ENCODE assay signal across 37 mouse cellular contexts in genomic region chr6:113592637-113593036, GRCm38 (mm10). TPM values are rescaled to one million over a fixed set of nuclear protein-coding genes. Genes with fewer than 3 reads are reported as not detected.
"Had no signal": no experiment of that assay in that cellular context is flagged by ENCODE, and none has a peak within 500 bp of the region (broad histone marks: within the 10 kb centered on the region; RNA-seq: fewer than 3 reads in every experiment).

No protein-coding gene starts in this region.

- ATAC-seq: forebrain, embryonic 13.5 days; forebrain, embryonic 14.5 days; forebrain, embryonic 15.5 days; forebrain, embryonic 16.5 days; forebrain, postnatal 0 days had no signal

- DNase-seq: cerebellum, adult 9-10 months; cerebellum, adult 9-11 months; cerebellum, postnatal 10 days; cerebellum, postnatal 14 days; cerebellum, postnatal 25 days; cerebellum, postnatal 36 days; embryo, embryonic 11 days; forebrain, postnatal 0 days; gastrocnemius, adult 2 months; gastrocnemius, postnatal 10 days; gastrocnemius, postnatal 14 days; gastrocnemius, postnatal 25 days; gastrocnemius, postnatal 36 days; heart, adult 11 months; heart, adult 18-20 months; heart, adult 2 months had no signal

- H3K27ac ChIP-seq: embryonic facial prominence, embryonic 12.5 days; embryonic facial prominence, embryonic 13.5 days; embryonic facial prominence, embryonic 15.5 days; forebrain, embryonic 10.5 days; forebrain, embryonic 12.5 days; forebrain, embryonic 13.5 days; forebrain, embryonic 15.5 days; gastrocnemius, adult 2 months; heart, adult 2 months; heart, embryonic 10.5 days had no signal

- H3K36me3 ChIP-seq: embryonic facial prominence, embryonic 15.5 days; forebrain, embryonic 15.5 days had no signal

- H3K4me3 ChIP-seq: embryonic facial prominence, embryonic 12.5 days; embryonic facial prominence, embryonic 13.5 days; embryonic facial prominence, embryonic 15.5 days; erythroblast, embryonic 14.5 days; forebrain, embryonic 10.5 days; forebrain, embryonic 12.5 days; forebrain, embryonic 13.5 days; forebrain, embryonic 15.5 days; gastrocnemius, adult 2 months; heart, adult 2 months; heart, embryonic 10.5 days had no signal

- H3K27me3 ChIP-seq: embryonic facial prominence, embryonic 12.5 days; embryonic facial prominence, embryonic 13.5 days; embryonic facial prominence, embryonic 15.5 days; forebrain, embryonic 12.5 days; forebrain, embryonic 13.5 days; forebrain, embryonic 15.5 days had no signal

- H3K4me2 ChIP-seq: embryonic facial prominence, embryonic 12.5 days; embryonic facial prominence, embryonic 13.5 days; embryonic facial prominence, embryonic 15.5 days; forebrain, embryonic 12.5 days; forebrain, embryonic 13.5 days; forebrain, embryonic 15.5 days; heart, embryonic 11.5 days had no signal

- H3K9ac ChIP-seq: embryonic facial prominence, embryonic 12.5 days; embryonic facial prominence, embryonic 13.5 days; embryonic facial prominence, embryonic 15.5 days; forebrain, embryonic 12.5 days; forebrain, embryonic 13.5 days; forebrain, embryonic 15.5 days; forebrain, postnatal 0 days had no signal

- H3K4me1 ChIP-seq: embryonic facial prominence, embryonic 12.5 days; embryonic facial prominence, embryonic 13.5 days; embryonic facial prominence, embryonic 15.5 days; forebrain, embryonic 10.5 days; forebrain, embryonic 12.5 days; forebrain, embryonic 13.5 days; forebrain, embryonic 15.5 days; heart, embryonic 10.5 days had no signal

- H3K9me3 ChIP-seq: embryonic facial prominence, embryonic 12.5 days; embryonic facial prominence, embryonic 13.5 days; embryonic facial prominence, embryonic 15.5 days; forebrain, embryonic 10.5 days; forebrain, embryonic 12.5 days; forebrain, embryonic 13.5 days; forebrain, embryonic 15.5 days; heart, embryonic 10.5 days had no signal

RNA-seq across cellular contexts. Expression of gene Fancd2os, which starts 7.9 kb away (rescaled TPM):
- total RNA-seq: common myeloid progenitor, adult 5-6 weeks; forebrain, postnatal 0 days; gastrocnemius, adult 18-20 months; gastrocnemius, adult 2 months; gastrocnemius, adult 8-10 months; gastrocnemius, postnatal 10 days; gastrocnemius, postnatal 14 days; gastrocnemius, postnatal 25 days; gastrocnemius, postnatal 36 days; gastrocnemius, postnatal 4 days; granulocyte monocyte progenitor cell, adult 5-6 weeks; heart, adult 18-20 months; heart, adult 2 months; heart, adult 8-10 months had no signal
- polyA plus RNA-seq: embryonic facial prominence, embryonic 11.5 days; embryonic facial prominence, embryonic 13.5 days; embryonic facial prominence, embryonic 15.5 days; erythroblast, embryonic 14.5 days; forebrain, embryonic 10.5 days; forebrain, embryonic 11.5 days; forebrain, embryonic 13.5 days; forebrain, embryonic 14.5 days; forebrain, embryonic 16.5 days; forebrain, postnatal 0 days; gonadal fat pad, adult 2 months; heart, adult 2 months had no signal
